Mouse (Mus musculus) kidney, adult 2 months (tissue): ENCODE measurements at regions not wholly inside any gene's neighbourhood (a gene's known extent, or its start where the extent isn't known, plus 50 kb on each side); places are given as distances from the start of the nearest gene placed in this dataset.

ENCODE experiments used
- CTCF ChIP-seq: fragments of 200-500 bp; conservative IDR thresholded peaks from 2 replicates; pipeline ENCODE4 v1.5.1; 2011; ENCODE audit warnings: low read depth, mild to moderate bottlenecking, control low read depth, low read length, moderate library complexity, mixed read lengths; ENCODE audit not compliant: insufficient read depth, insufficient read length
- POLR2A ChIP-seq: fragments of 200-500 bp; IDR thresholded peaks from one replicate; pipeline ENCODE4 v1.6.1; 2011; ENCODE audit warnings: low read depth, low read length, control low read depth

GRCm38 (mm10) chr1:119335171-119335570 lies 86.9 kb downstream of the Inhbb start:
- TF ChIP-seq CTCF (no peak), POLR2A (no peak)
